Mouse (Mus musculus): ENCODE data around the gene Ddx4. TPM values are rescaled to one million over a fixed set of nuclear protein-coding genes. Genes with fewer than 3 reads are reported as not detected.
"Not testable (repeated sequence)": the region's sequence is repeated elsewhere in the genome, so short reads cannot be mapped to it uniquely, and the experiment has no call there.

Ddx4 gene
- polyA plus RNA-seq, 1 experiment from 2014 or later: 0.69 TPM

DNA sequence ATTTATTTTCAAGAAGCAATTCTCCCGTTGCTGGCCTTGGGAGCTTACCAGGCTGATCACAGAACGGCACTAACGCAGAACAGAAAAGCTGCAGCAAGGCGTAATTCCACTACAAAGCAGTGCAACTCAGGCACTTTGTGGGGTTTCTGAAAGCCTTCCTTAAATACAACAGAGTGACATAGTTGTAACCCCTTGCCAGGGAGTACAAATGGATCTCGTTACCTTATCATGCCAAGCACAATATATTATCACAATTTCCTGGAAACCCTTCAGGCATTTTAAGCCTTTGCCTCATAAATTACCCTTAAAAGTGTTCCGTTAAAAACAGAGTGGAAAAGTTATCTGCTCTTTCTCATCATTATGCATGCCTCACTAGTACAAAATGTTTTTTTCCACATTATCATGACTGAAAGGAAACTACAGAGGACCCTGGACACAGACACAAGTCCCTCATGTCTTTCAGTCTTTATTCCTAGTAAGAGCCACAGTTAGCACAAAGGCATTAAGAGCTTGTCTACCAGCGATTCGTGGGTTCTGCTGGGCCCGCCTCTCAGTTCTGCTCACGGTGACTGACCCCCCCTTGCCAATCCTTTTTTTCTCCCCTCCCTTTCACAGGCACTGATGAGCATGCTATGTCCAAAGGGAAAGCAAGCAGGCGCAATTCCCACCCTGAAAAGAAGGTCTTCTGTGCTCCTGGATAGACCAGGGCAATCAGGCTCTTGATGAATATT is 71.5 kb downstream of the Ddx4 start:
- Histone ChIP-seq H3K9ac (ENCODE audit: low read length) (no peak overlapping the region), H3K4me1 (ENCODE audit: control insufficient read depth in 2 of 2, insufficient read depth in 2 of 2, low read length in 2 of 2) (no peaks in the 10 kb centered on the region; a peak in 1 of 4 replicates), H3K4me2 (ENCODE audit: low read length) (no peak overlapping the region), H3K27me3 (ENCODE audit: control insufficient read depth, insufficient read depth, low read length) (no peaks in the 10 kb centered on the region), H3K4me3 (ENCODE audit: control insufficient read depth in 1 of 2, insufficient read depth in 1 of 2, low read depth in 1 of 2, low read length in 2 of 2) (no peak overlapping the region), H3K36me3 (ENCODE audit: control insufficient read depth, insufficient read depth, low read length) (no peaks in the 10 kb centered on the region), H3K27ac (replicated peaks in 1 of 2; ENCODE audit: control insufficient read depth in 1 of 2, insufficient read depth in 1 of 2, low read depth in 2 of 2, low read length in 2 of 2) (no peak overlapping the region), H3K9me3 (ENCODE audit: control insufficient read depth, low read length) (no peaks in the 10 kb centered on the region)
- WGBS: 49% methylated on average over 11 of the region's 11 CpGs
- peak; percentile 17; the same call in 1 of the 2 replicates for ATAC-seq (ENCODE audit: insufficient number of reproducible peaks, insufficient read depth, low FRiP score, low read depth)

DNA sequence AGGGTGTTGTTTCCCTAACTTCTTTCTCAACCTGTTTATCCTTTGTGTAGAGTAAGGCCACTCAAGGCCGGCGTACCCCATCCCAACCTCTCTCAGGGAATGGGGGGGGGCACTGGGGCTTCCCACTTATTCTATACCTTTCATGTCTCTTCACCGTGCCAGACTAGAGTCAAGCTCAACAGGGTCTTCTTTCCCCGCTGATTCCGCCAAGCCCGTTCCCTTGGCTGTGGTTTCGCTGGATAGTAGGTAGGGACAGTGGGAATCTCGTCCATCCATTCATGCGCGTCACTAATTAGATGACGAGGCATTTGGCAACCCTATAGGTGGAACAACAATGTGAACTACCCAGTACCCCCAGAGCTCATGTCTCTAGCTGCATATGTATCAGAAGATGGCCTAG is 74.2 kb downstream of the Ddx4 start:
- not testable (repeated sequence) for H3K27ac ChIP-seq (replicated peaks in 1 of 2; ENCODE audit: control insufficient read depth in 1 of 2, insufficient read depth in 1 of 2, low read depth in 2 of 2, low read length in 2 of 2); H3K36me3 ChIP-seq (ENCODE audit: control insufficient read depth, insufficient read depth, low read length); H3K27me3 ChIP-seq (ENCODE audit: control insufficient read depth, insufficient read depth, low read length); H3K4me2 ChIP-seq (ENCODE audit: low read length); H3K9ac ChIP-seq (ENCODE audit: low read length); H3K4me3 ChIP-seq (ENCODE audit: control insufficient read depth in 1 of 2, insufficient read depth in 1 of 2, low read depth in 1 of 2, low read length in 2 of 2); ATAC-seq (ENCODE audit: insufficient number of reproducible peaks, insufficient read depth, low FRiP score, low read depth); H3K9me3 ChIP-seq (ENCODE audit: control insufficient read depth, low read length); H3K4me1 ChIP-seq (ENCODE audit: control insufficient read depth in 2 of 2, insufficient read depth in 2 of 2, low read length in 2 of 2)
- 71% methylated on average over 11 of the region's 11 CpGs for WGBS

DNA sequence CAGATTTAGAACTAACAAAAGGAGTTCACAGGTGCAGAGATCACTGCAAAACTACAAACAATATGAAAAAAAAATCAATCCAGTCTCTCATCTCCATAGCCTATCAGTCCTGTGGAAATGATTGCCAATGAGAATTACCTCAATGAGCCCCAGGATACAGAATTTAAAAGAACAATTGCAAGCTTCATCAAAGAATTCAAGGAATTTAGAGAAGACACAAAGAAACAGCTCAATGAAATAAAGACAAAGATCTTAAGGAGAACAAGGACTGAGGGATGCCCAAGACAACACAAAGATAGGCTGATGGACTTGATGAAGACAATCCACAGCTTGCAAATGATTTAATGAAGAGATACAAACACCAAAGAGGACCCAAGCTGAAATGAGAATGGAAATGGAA is 78.5 kb downstream of the Ddx4 start:
- Histone ChIP-seq H3K4me3 (ENCODE audit: control insufficient read depth in 1 of 2, insufficient read depth in 1 of 2, low read depth in 1 of 2, low read length in 2 of 2) (no peak overlapping the region), H3K4me1 (ENCODE audit: control insufficient read depth in 2 of 2, insufficient read depth in 2 of 2, low read length in 2 of 2) (no peaks in the 10 kb centered on the region), H3K27me3 (ENCODE audit: control insufficient read depth, insufficient read depth, low read length) (no peaks in the 10 kb centered on the region), H3K9ac (ENCODE audit: low read length) (no peak overlapping the region), H3K27ac (replicated peaks in 1 of 2; ENCODE audit: control insufficient read depth in 1 of 2, insufficient read depth in 1 of 2, low read depth in 2 of 2, low read length in 2 of 2) (no peak overlapping the region), H3K4me2 (ENCODE audit: low read length) (no peak overlapping the region), H3K9me3 (ENCODE audit: control insufficient read depth, low read length) (no peaks in the 10 kb centered on the region), H3K36me3 (ENCODE audit: control insufficient read depth, insufficient read depth, low read length) (no peaks in the 10 kb centered on the region)
- ATAC-seq (ENCODE audit: insufficient number of reproducible peaks, insufficient read depth, low FRiP score, low read depth): no peak

DNA sequence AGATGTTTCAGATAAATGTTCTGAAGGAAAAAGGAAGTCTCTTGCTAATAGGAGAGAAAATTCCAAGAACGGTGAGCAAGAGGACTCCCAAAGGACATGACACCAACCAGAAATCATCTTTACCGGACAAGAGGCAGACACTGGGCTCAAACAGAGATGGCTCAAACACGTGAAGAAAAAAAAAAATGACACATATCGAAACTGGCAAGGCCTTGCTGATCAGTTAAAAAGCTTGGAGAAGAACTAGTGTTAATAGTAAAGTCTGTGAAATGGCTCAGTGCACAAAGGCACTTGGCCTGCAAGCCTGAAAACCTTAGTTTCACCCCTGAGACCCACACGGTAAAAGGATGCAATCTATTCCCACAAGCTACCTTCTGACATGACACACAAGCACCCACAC is 81.5 kb downstream of the Ddx4 start:
- no peaks in the 10 kb centered on the region for H3K27me3 ChIP-seq (ENCODE audit: control insufficient read depth, insufficient read depth, low read length)
- no peak for ATAC-seq (ENCODE audit: insufficient number of reproducible peaks, insufficient read depth, low FRiP score, low read depth)
- H3K4me1 ChIP-seq (ENCODE audit: control insufficient read depth in 2 of 2, insufficient read depth in 2 of 2, low read length in 2 of 2): no peaks in the 10 kb centered on the region
- no peak overlapping the region for H3K27ac ChIP-seq (replicated peaks in 1 of 2; ENCODE audit: control insufficient read depth in 1 of 2, insufficient read depth in 1 of 2, low read depth in 2 of 2, low read length in 2 of 2)
- no peak overlapping the region for H3K9ac ChIP-seq (ENCODE audit: low read length)
- no peaks in the 10 kb centered on the region for H3K36me3 ChIP-seq (ENCODE audit: control insufficient read depth, insufficient read depth, low read length)
- H3K9me3 ChIP-seq (ENCODE audit: control insufficient read depth, low read length): no peaks in the 10 kb centered on the region
- no peak overlapping the region for H3K4me3 ChIP-seq (ENCODE audit: control insufficient read depth in 1 of 2, insufficient read depth in 1 of 2, low read depth in 1 of 2, low read length in 2 of 2)
- 73% methylated on average over 5 of the region's 5 CpGs for WGBS
- H3K4me2 ChIP-seq (ENCODE audit: low read length): no peak overlapping the region

DNA sequence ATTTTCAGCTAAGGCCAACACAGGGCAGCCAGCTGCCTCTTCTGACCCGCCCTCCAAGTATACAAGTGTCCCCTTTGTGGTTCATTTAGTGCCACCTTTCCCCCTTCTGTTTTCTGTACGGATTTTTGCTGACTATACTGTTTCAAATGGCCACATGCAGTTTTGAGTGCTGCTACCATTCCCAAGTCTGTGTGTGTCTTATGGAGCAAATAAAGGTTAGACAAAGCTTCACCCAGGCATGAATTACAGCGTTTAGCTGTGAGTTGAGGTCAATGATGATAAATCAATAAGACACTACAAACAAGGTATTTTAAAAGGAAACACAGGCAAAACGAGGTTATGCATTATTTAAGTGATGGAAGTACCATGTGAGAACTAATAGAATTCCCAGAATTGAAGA is 82.7 kb downstream of the Ddx4 start:
- Histone ChIP-seq H3K4me3 (ENCODE audit: control insufficient read depth in 1 of 2, insufficient read depth in 1 of 2, low read depth in 1 of 2, low read length in 2 of 2) (no peak overlapping the region), H3K9ac (ENCODE audit: low read length) (no peak overlapping the region), H3K4me1 (ENCODE audit: control insufficient read depth in 2 of 2, insufficient read depth in 2 of 2, low read length in 2 of 2) (no peaks in the 10 kb centered on the region), H3K4me2 (ENCODE audit: low read length) (no peak overlapping the region), H3K27ac (replicated peaks in 1 of 2; ENCODE audit: control insufficient read depth in 1 of 2, insufficient read depth in 1 of 2, low read depth in 2 of 2, low read length in 2 of 2) (no peak overlapping the region), H3K9me3 (ENCODE audit: control insufficient read depth, low read length) (no peaks in the 10 kb centered on the region), H3K36me3 (ENCODE audit: control insufficient read depth, insufficient read depth, low read length) (no peaks in the 10 kb centered on the region), H3K27me3 (ENCODE audit: control insufficient read depth, insufficient read depth, low read length) (no peaks in the 10 kb centered on the region)
- ATAC-seq (ENCODE audit: insufficient number of reproducible peaks, insufficient read depth, low FRiP score, low read depth): no peak
- WGBS: 69% methylated on average over 4 of the region's 4 CpGs

DNA sequence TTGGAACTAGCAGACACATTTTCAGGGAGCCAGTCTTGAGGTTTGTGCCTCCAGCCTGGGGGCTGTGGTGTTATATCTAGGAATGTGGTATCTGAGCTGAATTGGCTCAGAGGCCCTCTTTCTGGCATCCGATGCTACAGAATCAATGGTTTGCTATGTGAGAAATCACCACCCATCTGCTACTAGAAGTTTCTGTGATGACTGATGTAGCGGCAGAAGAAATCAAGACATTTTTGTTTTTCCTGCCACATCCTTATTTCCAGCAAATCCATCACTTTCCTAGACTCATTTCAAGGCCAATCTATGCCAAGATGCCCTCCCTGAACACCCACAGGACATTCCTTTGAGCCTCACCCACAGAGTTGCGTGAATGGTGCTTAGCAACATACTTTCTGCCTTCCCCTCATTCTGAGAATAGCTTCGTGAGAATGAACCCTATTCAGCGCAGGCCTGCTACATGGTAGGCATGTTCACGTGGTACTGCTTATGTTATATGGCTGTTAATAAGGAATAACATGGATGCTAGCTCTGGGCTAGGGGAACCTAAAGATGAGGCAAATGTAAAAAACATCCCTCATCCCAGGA is 91.6 kb downstream of the Ddx4 start:
- no peaks in the 10 kb centered on the region for H3K36me3 ChIP-seq (ENCODE audit: control insufficient read depth, insufficient read depth, low read length)
- 76% methylated on average over 6 of the region's 6 CpGs for WGBS
- no peak for ATAC-seq (ENCODE audit: insufficient number of reproducible peaks, insufficient read depth, low FRiP score, low read depth)
- no peak overlapping the region for H3K27ac ChIP-seq (replicated peaks in 1 of 2; ENCODE audit: control insufficient read depth in 1 of 2, insufficient read depth in 1 of 2, low read depth in 2 of 2, low read length in 2 of 2)
- H3K4me3 ChIP-seq (ENCODE audit: control insufficient read depth in 1 of 2, insufficient read depth in 1 of 2, low read depth in 1 of 2, low read length in 2 of 2): no peak overlapping the region
- H3K4me2 ChIP-seq (ENCODE audit: low read length): no peak overlapping the region
- H3K27me3 ChIP-seq (ENCODE audit: control insufficient read depth, insufficient read depth, low read length): no peaks in the 10 kb centered on the region
- no peaks in the 10 kb centered on the region for H3K4me1 ChIP-seq (ENCODE audit: control insufficient read depth in 2 of 2, insufficient read depth in 2 of 2, low read length in 2 of 2)
- no peaks in the 10 kb centered on the region for H3K9me3 ChIP-seq (ENCODE audit: control insufficient read depth, low read length)
- no peak overlapping the region for H3K9ac ChIP-seq (ENCODE audit: low read length)

DNA sequence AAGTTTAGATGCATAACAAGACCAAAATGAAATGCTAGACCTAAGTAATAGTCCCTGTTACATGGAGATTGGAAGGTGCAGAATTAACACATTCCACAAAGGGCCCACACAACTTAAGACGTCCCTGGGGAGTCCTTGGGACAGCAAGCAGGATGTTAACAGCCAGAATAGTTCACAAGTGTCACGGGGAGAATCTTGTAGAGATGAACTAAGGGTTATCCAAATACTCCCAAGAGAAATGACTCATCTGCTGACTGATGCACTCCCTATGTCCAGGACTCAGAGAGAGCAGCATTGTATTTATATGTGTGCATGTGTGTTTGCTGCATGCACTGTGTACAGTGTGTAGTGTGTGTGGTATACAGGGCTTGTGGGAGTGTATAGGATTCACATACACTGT is 95.8 kb downstream of the Ddx4 start:
- no peak overlapping the region for H3K4me2 ChIP-seq (ENCODE audit: low read length)
- 34% methylated on average over 2 of the region's 2 CpGs for WGBS
- no peak for ATAC-seq (ENCODE audit: insufficient number of reproducible peaks, insufficient read depth, low FRiP score, low read depth)
- no peak overlapping the region for H3K9ac ChIP-seq (ENCODE audit: low read length)
- H3K36me3 ChIP-seq (ENCODE audit: control insufficient read depth, insufficient read depth, low read length): no peaks in the 10 kb centered on the region
- H3K4me1 ChIP-seq (ENCODE audit: control insufficient read depth in 2 of 2, insufficient read depth in 2 of 2, low read length in 2 of 2): no peaks in the 10 kb centered on the region
- H3K27ac ChIP-seq (replicated peaks in 1 of 2; ENCODE audit: control insufficient read depth in 1 of 2, insufficient read depth in 1 of 2, low read depth in 2 of 2, low read length in 2 of 2): no peak overlapping the region
- no peak overlapping the region for H3K4me3 ChIP-seq (ENCODE audit: control insufficient read depth in 1 of 2, insufficient read depth in 1 of 2, low read depth in 1 of 2, low read length in 2 of 2)
- no peaks in the 10 kb centered on the region for H3K9me3 ChIP-seq (ENCODE audit: control insufficient read depth, low read length)
- no peaks in the 10 kb centered on the region for H3K27me3 ChIP-seq (ENCODE audit: control insufficient read depth, insufficient read depth, low read length)

DNA sequence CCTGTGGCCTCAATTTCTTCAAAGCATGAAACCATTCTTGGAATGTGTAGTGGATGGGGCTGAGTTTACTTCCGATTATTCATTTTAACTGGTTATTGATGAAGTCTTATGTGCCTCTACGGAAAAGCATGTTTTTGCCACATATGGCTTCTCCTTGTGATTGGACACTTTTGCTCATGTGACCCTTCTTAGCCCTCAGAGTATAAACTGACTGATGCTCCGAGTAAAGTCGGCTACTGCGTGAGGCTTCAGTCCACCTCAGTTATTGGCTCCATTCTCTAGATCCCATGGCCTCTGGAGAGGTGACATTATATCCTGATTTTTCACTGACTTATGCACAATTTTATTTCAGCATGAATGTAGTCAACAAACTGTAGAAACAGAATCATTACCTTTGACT is 99.0 kb downstream of the Ddx4 start:
- Histone ChIP-seq H3K9ac (ENCODE audit: low read length) (no peak overlapping the region), H3K9me3 (ENCODE audit: control insufficient read depth, low read length) (no peaks in the 10 kb centered on the region), H3K4me3 (ENCODE audit: control insufficient read depth in 1 of 2, insufficient read depth in 1 of 2, low read depth in 1 of 2, low read length in 2 of 2) (no peak overlapping the region), H3K4me2 (ENCODE audit: low read length) (no peak overlapping the region), H3K27ac (replicated peaks in 1 of 2; ENCODE audit: control insufficient read depth in 1 of 2, insufficient read depth in 1 of 2, low read depth in 2 of 2, low read length in 2 of 2) (no peak overlapping the region), H3K4me1 (ENCODE audit: control insufficient read depth in 2 of 2, insufficient read depth in 2 of 2, low read length in 2 of 2) (no peaks in the 10 kb centered on the region), H3K36me3 (ENCODE audit: control insufficient read depth, insufficient read depth, low read length) (no peaks in the 10 kb centered on the region), H3K27me3 (ENCODE audit: control insufficient read depth, insufficient read depth, low read length) (no peaks in the 10 kb centered on the region)
- no peak for ATAC-seq (ENCODE audit: insufficient number of reproducible peaks, insufficient read depth, low FRiP score, low read depth)
- WGBS: 96% methylated on average over 5 of the region's 5 CpGs
